Mouse (Mus musculus): ENCODE data around the gene Slc17a9.

Gene Slc17a9

DNA sequence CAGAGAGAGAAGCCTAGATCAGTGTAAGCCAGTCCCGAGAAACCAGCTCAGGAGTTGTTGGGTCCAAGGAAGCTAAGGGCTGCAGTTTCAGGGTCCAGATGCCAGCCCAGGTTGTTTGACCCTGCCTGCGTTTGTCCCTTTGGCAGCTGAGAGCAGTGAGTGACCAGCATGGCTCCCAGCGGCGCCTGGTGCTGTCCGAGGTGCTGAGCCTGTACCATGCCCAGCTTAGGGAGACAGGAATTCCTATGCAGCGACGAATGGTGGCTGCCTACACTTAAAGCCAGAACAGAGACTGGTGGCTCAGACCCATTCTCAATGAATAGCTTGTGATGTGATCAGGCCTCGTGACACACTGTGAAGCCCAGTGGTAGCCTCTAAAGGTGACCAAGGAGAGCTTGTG lies 30.8 kb downstream of the Slc17a9 start:
- DNase-seq = no peak

DNA sequence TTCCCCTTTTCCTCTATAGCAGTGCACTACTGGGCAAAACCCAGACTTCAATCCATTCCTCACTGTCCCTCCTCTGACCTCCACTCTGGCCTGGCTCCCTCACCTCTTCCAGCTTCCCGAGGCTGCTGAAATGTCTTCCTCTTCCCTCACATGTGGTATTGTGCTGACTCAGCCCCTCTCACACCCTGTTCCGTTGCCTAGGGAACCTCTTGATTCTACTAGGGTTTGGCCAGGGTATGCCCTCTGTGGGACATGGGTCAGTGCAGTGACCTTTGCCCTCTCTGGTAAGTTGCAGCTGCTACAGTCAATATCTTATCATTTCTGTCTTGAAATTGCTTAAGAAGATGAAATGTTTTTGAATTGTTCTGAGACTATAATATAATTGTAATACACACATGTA lies 31.7 kb downstream of the Slc17a9 start:
- DNase-seq = no peak

DNA sequence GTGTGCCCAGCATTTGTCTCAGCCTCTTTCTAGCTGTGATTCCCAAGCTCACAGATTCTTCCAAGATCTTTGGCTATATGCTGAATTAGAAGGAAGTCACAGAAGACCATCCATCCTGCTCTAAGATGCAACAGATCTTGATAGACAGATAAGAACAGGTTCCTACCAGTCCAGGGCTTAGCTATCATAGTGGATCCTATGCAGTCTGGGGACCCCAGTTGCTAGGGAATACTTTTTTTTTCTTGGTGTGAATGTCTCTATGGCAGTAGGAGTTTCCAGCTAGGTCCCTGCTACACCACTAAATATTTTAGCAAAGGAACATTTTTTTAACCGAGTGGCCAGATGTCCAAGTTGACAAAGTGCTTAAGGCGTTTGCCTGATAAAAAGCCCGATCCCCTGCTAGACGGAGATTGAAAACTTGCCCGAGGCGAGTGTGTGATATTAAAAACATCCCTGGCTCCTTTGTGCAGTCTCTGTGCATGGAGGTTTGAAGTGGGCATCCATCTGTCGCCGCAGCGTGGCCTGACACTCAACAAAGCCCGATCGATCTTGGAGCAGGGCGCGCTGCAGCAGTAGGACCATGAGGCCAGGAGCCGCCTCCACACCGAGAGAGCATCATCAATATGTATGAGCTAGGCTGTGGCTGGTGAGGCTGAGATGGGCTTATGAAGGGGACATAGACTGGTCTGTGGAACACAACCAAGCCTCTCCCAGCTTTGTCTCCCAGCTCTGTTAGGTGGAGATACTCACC lies 33.6 kb downstream of the Slc17a9 start:
- DNase-seq = no peak

DNA sequence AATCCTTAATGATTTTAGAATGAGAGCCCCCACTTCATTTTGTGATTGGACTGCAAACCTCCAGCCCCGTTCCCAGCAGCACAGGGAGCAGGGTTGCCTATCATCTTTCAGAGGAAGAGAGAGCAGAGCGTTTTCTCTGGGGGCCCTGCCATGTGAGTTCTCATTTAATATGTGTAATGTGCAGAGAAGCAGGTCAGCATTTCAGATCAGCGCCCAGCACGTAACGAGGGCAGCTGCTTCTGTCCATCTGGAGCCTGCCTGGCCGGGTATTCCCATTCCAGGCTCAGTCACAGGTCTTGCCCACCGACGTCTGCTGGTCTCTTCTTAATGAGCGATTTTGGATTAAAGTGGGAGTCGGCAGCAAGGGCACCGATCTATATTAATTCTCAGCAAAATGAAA lies 39.9 kb downstream of the Slc17a9 start:
- peak; percentile 47 to 55 for DNase-seq

DNA sequence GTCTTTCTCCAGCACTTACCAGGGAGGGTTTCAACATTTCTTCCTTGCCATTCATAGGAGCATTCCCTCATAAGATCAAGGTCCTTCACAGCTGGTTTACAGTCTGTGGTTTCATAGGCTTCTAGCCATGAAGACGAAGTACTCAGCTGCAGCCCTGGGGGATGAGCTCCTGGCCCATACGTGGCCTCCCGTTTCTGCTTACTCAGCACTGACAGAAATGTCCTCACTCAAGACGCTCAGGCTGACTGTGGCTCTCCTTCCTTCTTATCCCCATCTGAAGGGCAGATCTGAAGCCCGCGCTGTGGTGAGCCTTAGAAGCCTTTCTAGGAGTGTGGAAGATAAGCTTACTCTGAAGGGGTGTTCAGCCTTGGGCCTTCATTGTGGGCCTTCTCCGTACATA lies 40.6 kb downstream of the Slc17a9 start:
- no peak for DNase-seq

DNA sequence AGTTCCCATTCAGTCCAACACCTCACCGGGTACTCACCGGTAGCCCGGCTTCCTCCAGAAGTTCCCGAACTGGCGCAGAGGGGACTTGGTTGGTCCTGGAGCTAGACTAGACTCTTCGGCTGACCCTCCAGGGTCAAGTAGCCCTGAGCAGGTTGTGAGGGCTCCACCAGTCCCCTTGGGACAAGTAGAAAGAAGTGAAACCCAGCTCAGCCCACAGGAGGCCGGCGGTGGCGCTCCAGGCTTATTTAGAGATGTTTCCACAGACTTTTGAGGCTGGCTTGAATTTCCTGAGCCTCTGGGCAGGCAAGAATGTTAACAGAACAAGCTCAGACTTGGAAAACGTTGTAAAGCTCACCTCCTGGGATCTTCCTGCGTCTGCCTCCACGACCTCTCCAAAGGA lies 50.2 kb downstream of the Slc17a9 start:
- DNase-seq = no peak

DNA sequence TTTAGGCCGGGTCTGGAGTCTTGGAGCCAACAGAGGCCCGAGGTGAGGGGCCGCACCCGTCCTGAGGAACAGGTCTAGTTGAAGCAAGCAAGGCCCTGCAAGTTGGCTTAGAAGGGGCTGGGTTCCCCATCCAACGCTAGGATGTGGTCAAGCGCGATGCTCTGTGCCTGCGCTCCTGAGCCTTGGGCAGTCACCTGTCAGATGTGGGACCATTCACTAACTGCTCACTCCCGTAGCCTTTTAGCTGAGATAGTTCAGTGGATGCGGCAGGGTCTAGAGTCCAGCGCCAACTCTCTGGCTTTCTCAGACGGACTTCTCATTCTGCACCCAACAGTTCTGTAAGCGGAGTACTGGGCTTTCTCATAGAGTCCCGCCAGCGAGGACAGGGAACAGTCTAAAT lies 50.6 kb downstream of the Slc17a9 start:
- DNase-seq = no peak

DNA sequence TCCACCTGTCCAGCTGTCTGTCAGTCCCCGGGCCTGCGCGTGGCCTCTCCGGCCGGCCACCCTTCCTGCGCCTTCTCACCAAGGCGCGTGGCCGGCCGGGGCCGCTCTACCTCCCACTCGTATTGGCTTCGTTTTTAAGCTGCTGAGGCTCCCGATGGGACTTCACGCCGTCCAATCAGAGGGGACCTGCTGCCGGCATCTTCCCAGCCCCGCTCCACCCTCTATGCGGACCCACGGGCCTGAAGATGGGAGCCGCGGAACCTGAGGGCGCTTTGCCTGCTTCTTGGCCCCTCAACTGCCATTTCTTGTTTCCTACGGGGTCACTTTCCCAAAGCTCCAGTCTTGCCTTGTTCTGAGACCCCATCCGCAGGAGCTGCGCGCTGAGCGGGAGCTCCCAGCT lies 51.7 kb downstream of the Slc17a9 start, which contains the start of gene Bhlhe23:
TSS of gene Bhlhe23 (minus strand) at position 108 of the 400 bp plus-strand sequence.
- no peak for DNase-seq

DNA sequence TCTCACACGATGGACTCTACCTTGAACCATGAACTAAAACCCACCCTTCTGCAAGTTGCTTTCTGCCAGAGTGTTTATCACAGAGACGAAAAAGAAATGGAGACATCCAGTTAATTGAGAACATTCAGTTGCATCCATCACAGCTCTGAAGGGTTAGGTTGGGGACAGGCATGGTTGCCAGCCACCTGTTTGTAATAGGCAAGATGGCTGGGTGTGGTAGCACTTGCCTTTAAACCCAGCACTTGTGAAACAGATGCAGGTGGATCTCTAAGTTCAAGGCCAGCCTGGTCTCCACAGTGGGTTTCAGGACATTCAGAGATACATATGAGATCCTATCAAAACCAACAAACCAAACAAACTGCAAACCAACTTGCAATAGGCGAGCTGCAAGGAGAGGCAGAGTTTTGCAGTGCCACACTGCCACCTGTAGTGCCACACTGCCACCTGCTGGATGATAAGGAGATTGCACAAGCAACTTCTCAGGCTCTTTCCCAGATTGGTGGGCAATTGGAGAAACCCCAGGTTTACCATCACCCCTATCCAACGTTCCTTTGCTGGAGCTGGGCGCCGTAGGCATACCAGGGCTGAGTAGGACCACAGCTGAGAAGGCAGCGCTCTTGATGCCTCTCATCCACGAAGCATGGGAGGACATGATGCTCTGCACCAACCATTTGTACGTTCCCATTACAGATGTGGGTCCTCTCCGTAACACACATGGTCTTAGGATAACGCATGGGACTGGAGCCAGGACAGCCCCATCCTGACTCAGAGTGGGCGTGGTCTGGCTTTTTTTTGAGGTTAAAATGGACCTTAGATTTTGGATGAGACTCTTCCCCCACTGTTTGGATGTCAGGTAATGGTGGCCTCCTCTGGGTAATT lies 54.4 kb downstream of the Slc17a9 start:
- peak; percentile 67 to 78 for DNase-seq

DNA sequence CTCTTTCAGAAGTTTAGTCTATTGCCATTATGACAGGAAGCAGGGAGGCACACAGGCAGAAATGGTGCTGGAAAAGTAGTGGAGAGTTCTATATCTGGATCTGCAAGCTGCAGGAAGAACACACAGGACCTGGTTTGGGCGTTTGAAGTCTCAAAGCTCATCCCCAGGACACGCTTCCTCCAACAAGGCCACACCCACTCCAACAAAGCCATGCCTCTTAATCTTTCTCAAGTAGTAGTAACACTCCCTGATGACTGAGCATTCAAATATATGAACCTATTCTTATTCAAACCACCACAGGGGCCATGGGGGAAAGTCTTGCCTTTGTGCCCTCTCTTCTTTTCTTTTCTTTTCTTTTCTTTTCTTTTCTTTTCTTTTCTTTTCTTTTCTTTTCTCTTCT lies 55.2 kb downstream of the Slc17a9 start:
- no peak for DNase-seq

DNA sequence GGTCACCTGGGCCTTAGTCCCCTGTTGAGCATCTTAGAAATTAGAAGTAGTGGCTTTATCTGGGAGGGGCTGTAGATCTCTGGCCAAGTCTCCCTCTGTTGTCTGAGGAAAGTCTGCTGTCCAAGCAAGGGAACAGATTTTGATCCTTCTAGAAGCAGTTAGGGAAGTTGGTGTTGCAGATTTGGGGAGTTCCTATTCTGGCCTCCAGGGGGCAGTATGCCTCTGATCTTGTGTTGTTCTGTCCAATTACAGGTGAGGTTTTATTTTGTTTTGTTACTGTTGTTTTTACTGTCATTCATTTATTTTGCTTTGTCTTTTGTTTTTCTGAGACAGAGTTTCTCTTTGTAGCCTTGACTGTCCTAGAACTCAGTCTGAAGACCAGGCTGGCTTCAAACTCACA lies 61.7 kb downstream of the Slc17a9 start:
- peak; percentile 70 to 84 for DNase-seq

DNA sequence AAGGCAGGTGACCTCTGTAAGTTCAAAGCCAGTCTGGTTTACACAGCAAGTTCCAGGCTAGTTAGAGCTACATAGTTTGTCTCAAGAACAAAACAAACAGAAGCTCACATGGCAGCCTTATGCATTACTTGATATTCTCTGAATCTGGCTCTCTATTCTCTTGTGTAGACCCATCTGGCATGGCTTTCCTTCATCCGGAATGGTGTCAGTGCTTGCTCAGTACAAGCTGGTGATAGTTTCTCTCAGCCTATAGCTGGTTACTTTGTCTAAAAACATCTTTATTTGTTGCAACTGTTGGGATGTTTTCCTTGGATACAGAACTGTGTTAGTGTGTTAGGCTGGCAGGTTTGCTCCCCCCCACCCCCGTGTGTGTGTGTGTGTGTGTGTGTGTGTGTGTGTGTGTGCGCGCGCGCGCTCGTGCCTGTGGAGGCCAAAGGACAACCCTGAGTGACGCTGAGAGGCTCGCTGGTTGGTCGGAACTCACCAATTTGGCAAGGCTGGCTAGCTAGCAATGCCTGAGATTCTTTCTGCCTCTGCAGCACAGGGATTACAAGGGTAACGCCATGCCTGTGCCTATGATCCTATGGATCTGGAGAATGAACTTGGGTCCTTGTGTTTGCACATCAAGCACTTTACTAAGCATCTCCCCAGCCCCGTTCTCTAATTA lies 62.6 kb downstream of the Slc17a9 start:
- DNase-seq = no peak

DNA sequence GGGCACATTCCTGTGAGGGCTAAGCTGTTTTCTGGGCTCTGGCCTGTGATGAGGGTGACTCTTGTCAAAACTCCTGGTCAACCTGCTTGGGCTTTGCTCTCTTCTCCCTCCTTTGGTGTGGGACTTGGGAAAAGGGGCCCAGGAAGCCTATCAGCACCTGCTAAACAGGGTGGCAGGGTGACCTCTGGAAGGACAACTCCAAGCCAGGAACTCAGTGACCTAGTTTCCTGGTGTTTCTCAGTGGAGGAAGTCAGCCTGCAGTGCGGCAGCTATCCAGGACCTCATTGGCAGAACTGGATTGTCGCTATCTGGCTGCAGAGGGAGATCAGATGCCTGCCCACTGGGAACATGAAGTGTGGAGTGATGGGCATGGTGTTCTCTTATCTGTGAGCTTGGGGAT lies 63.3 kb downstream of the Slc17a9 start:
- DNase-seq = peak; percentile 68 to 71

DNA sequence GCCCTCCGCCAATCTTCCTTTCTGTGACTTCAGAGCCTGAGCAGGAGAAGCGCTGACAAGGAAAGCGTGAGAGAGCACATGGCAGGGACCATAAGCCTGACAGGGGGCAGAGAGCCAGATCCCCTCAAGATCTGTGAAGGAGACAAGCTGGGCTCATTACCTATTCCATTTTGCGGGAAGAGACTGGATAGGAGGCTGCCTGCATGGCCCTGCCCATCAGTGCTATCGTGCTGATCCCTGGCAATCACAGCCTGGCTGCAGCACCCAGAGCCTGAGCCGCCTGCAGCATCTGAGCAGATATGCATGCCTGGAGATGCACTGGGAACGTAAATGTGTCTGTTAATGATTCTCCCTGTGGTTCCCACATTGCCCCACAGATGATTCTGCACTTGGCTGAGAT lies 63.8 kb downstream of the Slc17a9 start:
- DNase-seq = peak; percentile 76 to 78

DNA sequence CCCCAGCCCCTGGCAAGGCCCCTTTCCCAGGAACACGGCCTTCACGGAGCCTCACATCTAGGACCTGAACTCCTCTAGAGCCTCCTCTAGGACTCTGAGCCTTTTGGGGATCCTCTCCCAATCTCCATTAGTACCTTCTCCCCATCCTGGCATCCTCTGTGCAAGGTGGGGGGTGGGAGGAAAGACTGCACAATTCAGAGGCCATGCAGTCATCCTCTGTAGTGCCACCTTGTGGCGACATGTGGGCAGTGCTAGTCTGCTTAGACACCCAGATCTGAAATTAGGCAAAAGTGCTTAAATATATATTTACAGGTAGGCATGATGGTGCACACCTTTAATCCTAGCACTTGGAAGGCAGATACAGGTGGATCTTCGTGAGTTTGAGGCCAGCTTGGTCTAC lies 66.6 kb downstream of the Slc17a9 start:
- DNase-seq = peak; percentile 75 to 87
